Mouse (Mus musculus): ENCODE measurements around the gene Mecom. TPM values are rescaled to one million over a fixed set of nuclear protein-coding genes. Genes with fewer than 3 reads are reported as not detected.

The Mecom gene
- total and polyA plus RNA-seq, 2 experiments from 2014 or later = 2.6 to 5.1 TPM

- Histone ChIP-seq H3K9ac (replicated peaks; ENCODE audit: low read length, poor library complexity, severe bottlenecking) (no peak overlapping the region), H3K27me3 (ENCODE audit: insufficient read depth, low read length) (no peaks in the 10 kb centered on the region), H3K36me3 (ENCODE audit: insufficient read depth, low read length) (no peaks in the 10 kb centered on the region), H3K27ac (ENCODE audit: low read depth, low read length) (no peak overlapping the region), H3K4me1 (ENCODE audit: insufficient read depth, low read length) (no peaks in the 10 kb centered on the region), H3K9me3 (ENCODE audit: low read length) (no peaks in the 10 kb centered on the region), H3K4me2 (ENCODE audit: low read depth, low read length, poor library complexity, severe bottlenecking) (peak overlapping the region; percentile 12; the same call in 1 of the 2 replicates), H3K4me3 (ENCODE audit: low read depth, low read length) (no peak overlapping the region)
- DNase-seq (ENCODE audit: low spot score) (peak; percentile 82), ATAC-seq (ENCODE audit: low FRiP score) (peak; percentile 49; the same call in 1 of the 2 replicates)
- 41% methylated on average over 5 of the region's 5 CpGs for WGBS
- TF ChIP-seq CTCF (IDR thresholded peaks at IDR 0.05) = peak; percentile 20; the same call in 1 of the 2 replicates
Observed at GRCm38 (mm10) chr3:30207431-30207830, 340.4 kb downstream of the Mecom start.

- no peaks in the 10 kb centered on the region for H3K36me3 ChIP-seq (ENCODE audit: insufficient read depth, low read length)
- H3K27me3 ChIP-seq (ENCODE audit: insufficient read depth, low read length) = no peaks in the 10 kb centered on the region
- H3K27ac ChIP-seq (ENCODE audit: low read depth, low read length) = no peak overlapping the region
- no peaks in the 10 kb centered on the region for H3K9me3 ChIP-seq (ENCODE audit: low read length)
- no peak for DNase-seq (ENCODE audit: low spot score)
- no peak overlapping the region for H3K4me3 ChIP-seq (ENCODE audit: low read depth, low read length)
- ATAC-seq (ENCODE audit: low FRiP score) = no peak
- no peak overlapping the region for H3K4me2 ChIP-seq (ENCODE audit: low read depth, low read length, poor library complexity, severe bottlenecking)
- no peak overlapping the region for H3K9ac ChIP-seq (replicated peaks; ENCODE audit: low read length, poor library complexity, severe bottlenecking)
- H3K4me1 ChIP-seq (ENCODE audit: insufficient read depth, low read length) = no peaks in the 10 kb centered on the region
- TF ChIP-seq CTCF (IDR thresholded peaks at IDR 0.05) = no peak
- 88% methylated on average over 8 of the region's 8 CpGs for WGBS
Observed at GRCm38 (mm10) chr3:30206123-30206522, 341.7 kb downstream of the Mecom start.

GRCm38 (mm10) chr3:30203764-30204163, 344.0 kb downstream of the Mecom start:
- 85% methylated on average over 2 of the region's 2 CpGs for WGBS
- DNase-seq (ENCODE audit: low spot score) = no peak
- ATAC-seq (ENCODE audit: low FRiP score) = no peak

GRCm38 (mm10) chr3:30198854-30199253, 349.0 kb downstream of the Mecom start:
- H3K9ac ChIP-seq (replicated peaks; ENCODE audit: low read length, poor library complexity, severe bottlenecking) = no peak overlapping the region
- no peak overlapping the region for H3K27ac ChIP-seq (ENCODE audit: low read depth, low read length)
- H3K27me3 ChIP-seq (ENCODE audit: insufficient read depth, low read length) = no peaks in the 10 kb centered on the region
- no peak overlapping the region for H3K4me3 ChIP-seq (ENCODE audit: low read depth, low read length)
- WGBS = 80% methylated on average over 2 of the region's 2 CpGs
- DNase-seq (ENCODE audit: low spot score) = no peak
- TF ChIP-seq CTCF (IDR thresholded peaks at IDR 0.05) = no peak
- ATAC-seq (ENCODE audit: low FRiP score) = no peak
- no peaks in the 10 kb centered on the region for H3K4me1 ChIP-seq (ENCODE audit: insufficient read depth, low read length)
- H3K36me3 ChIP-seq (ENCODE audit: insufficient read depth, low read length) = no peaks in the 10 kb centered on the region
- H3K9me3 ChIP-seq (ENCODE audit: low read length) = no peaks in the 10 kb centered on the region
- H3K4me2 ChIP-seq (ENCODE audit: low read depth, low read length, poor library complexity, severe bottlenecking) = no peak overlapping the region

More at GRCm38 (mm10) chr3:30203764-30204163, 344.0 kb downstream of the Mecom start:
- H3K9ac ChIP-seq (replicated peaks; ENCODE audit: low read length, poor library complexity, severe bottlenecking) = no peak overlapping the region
- H3K4me3 ChIP-seq (ENCODE audit: low read depth, low read length) = no peak overlapping the region
- no peak overlapping the region for H3K27ac ChIP-seq (ENCODE audit: low read depth, low read length)
- H3K4me1 ChIP-seq (ENCODE audit: insufficient read depth, low read length) = no peaks in the 10 kb centered on the region
- H3K4me2 ChIP-seq (ENCODE audit: low read depth, low read length, poor library complexity, severe bottlenecking) = no peak overlapping the region
- H3K27me3 ChIP-seq (ENCODE audit: insufficient read depth, low read length) = no peaks in the 10 kb centered on the region
- H3K36me3 ChIP-seq (ENCODE audit: insufficient read depth, low read length) = no peaks in the 10 kb centered on the region
- no peaks in the 10 kb centered on the region for H3K9me3 ChIP-seq (ENCODE audit: low read length)
- no peak for TF ChIP-seq CTCF (IDR thresholded peaks at IDR 0.05)

GRCm38 (mm10) chr3:30198227-30198626, 349.6 kb downstream of the Mecom start:
- no peak overlapping the region for H3K4me3 ChIP-seq (ENCODE audit: low read depth, low read length)
- TF ChIP-seq CTCF (IDR thresholded peaks at IDR 0.05) = no peak
- H3K9me3 ChIP-seq (ENCODE audit: low read length) = no peaks in the 10 kb centered on the region
- no peak overlapping the region for H3K27ac ChIP-seq (ENCODE audit: low read depth, low read length)
- DNase-seq (ENCODE audit: low spot score) (no peak), ATAC-seq (ENCODE audit: low FRiP score) (no peak)
- 74% methylated on average over 5 of the region's 5 CpGs for WGBS
- no peaks in the 10 kb centered on the region for H3K36me3 ChIP-seq (ENCODE audit: insufficient read depth, low read length)
- no peak overlapping the region for H3K9ac ChIP-seq (replicated peaks; ENCODE audit: low read length, poor library complexity, severe bottlenecking)
- H3K4me1 ChIP-seq (ENCODE audit: insufficient read depth, low read length) = no peaks in the 10 kb centered on the region
- no peaks in the 10 kb centered on the region for H3K27me3 ChIP-seq (ENCODE audit: insufficient read depth, low read length)
- no peak overlapping the region for H3K4me2 ChIP-seq (ENCODE audit: low read depth, low read length, poor library complexity, severe bottlenecking)

GRCm38 (mm10) chr3:30195186-30195585, 352.6 kb downstream of the Mecom start:
- Histone ChIP-seq H3K36me3 (ENCODE audit: insufficient read depth, low read length) (no peaks in the 10 kb centered on the region), H3K4me3 (ENCODE audit: low read depth, low read length) (no peak overlapping the region), H3K9ac (replicated peaks; ENCODE audit: low read length, poor library complexity, severe bottlenecking) (no peak overlapping the region), H3K9me3 (ENCODE audit: low read length) (no peaks in the 10 kb centered on the region), H3K27me3 (ENCODE audit: insufficient read depth, low read length) (no peaks in the 10 kb centered on the region), H3K4me1 (ENCODE audit: insufficient read depth, low read length) (no peaks in the 10 kb centered on the region), H3K4me2 (ENCODE audit: low read depth, low read length, poor library complexity, severe bottlenecking) (no peak overlapping the region), H3K27ac (ENCODE audit: low read depth, low read length) (no peak overlapping the region)
- ATAC-seq (ENCODE audit: low FRiP score) = no peak
- no peak for DNase-seq (ENCODE audit: low spot score)
- TF ChIP-seq CTCF (IDR thresholded peaks at IDR 0.05) = no peak
- WGBS = 94% methylated on average over 3 of the region's 3 CpGs

Measured in midbrain, postnatal 0 days (tissue).